Mouse (Mus musculus) layer of hippocampus, postnatal 36 days (tissue): ENCODE results near the gene Rlbp1. TPM values are rescaled to one million over a fixed set of nuclear protein-coding genes. Genes with fewer than 3 reads are reported as not detected.
A peak's percentile ranks its signal among the peaks of the same experiment; 100 is the strongest.

ENCODE experiments used
- DNase-seq, 2 experiments: peaks; one replicate each; pipeline ENCODE4 v3.0.0; 2022
- total RNA-seq, 2 experiments: library from RNA; stranded (reverse); gene quantifications; 2 replicates each; pipeline ENCODE4 v1.2.3; 2021

Gene Rlbp1
- 10 to 100 TPM; 23.1 to 23.5 TPM for total RNA-seq

- peak; percentile 34 to 49 for DNase-seq
Measured at GRCm38 (mm10) chr7:79386422-79387133, at the start of gene Rlbp1. TSS of gene Rlbp1 (minus strand) at chr7:79387048.

- no peak for DNase-seq
Measured at GRCm38 (mm10) chr7:79428243-79428642, 41.4 kb upstream of the Rlbp1 start.

GRCm38 (mm10) chr7:79425804-79426203 lies 39.0 kb upstream of the Rlbp1 start:
- DNase-seq: no peak

- DNase-seq: no peak
Measured at GRCm38 (mm10) chr7:79422876-79423275, 36.0 kb upstream of the Rlbp1 start.

GRCm38 (mm10) chr7:79419950-79420349 lies 33.1 kb upstream of the Rlbp1 start:
- DNase-seq: no peak

GRCm38 (mm10) chr7:79414449-79415375 lies 27.9 kb upstream of the Rlbp1 start:
- no peak for DNase-seq

GRCm38 (mm10) chr7:79400296-79400695 lies 13.4 kb upstream of the Rlbp1 start:
- DNase-seq: no peak

- no peak for DNase-seq
Measured at GRCm38 (mm10) chr7:79398971-79399370, 12.1 kb upstream of the Rlbp1 start.

GRCm38 (mm10) chr7:79398426-79398825 lies 11.6 kb upstream of the Rlbp1 start:
- DNase-seq: no peak

- DNase-seq: no peak
Measured at GRCm38 (mm10) chr7:79397446-79397963, 10.7 kb upstream of the Rlbp1 start.

- no peak for DNase-seq
Measured at GRCm38 (mm10) chr7:79395186-79395585, 8.3 kb upstream of the Rlbp1 start.

- no peak for DNase-seq
Measured at GRCm38 (mm10) chr7:79394666-79395065, 7.8 kb upstream of the Rlbp1 start.

GRCm38 (mm10) chr7:79393924-79394323 lies 7.1 kb upstream of the Rlbp1 start:
- no peak for DNase-seq

GRCm38 (mm10) chr7:79392860-79393513 lies 6.1 kb upstream of the Rlbp1 start:
- no peak for DNase-seq

- peak; percentile 92 to 93 for DNase-seq
Measured at GRCm38 (mm10) chr7:79391883-79392649, 5.2 kb upstream of the Rlbp1 start, which contains the start of gene Fanci. TSS of gene Fanci (plus strand) at chr7:79391929.

- DNase-seq: no peak
Measured at GRCm38 (mm10) chr7:79391471-79391870, 4.6 kb upstream of the Rlbp1 start.

GRCm38 (mm10) chr7:79390141-79390708 lies 3.4 kb upstream of the Rlbp1 start:
- no peak for DNase-seq

- DNase-seq: no peak
Measured at GRCm38 (mm10) chr7:79388671-79389206, 1.9 kb upstream of the Rlbp1 start.

GRCm38 (mm10) chr7:79387991-79388390 lies 1.1 kb upstream of the Rlbp1 start:
- DNase-seq: no peak

GRCm38 (mm10) chr7:79387140-79387539 lies 292 bp upstream of the Rlbp1 start:
- no peak for DNase-seq
